Mouse (Mus musculus): ENCODE data around the gene Casp1. TPM values are rescaled to one million over a fixed set of nuclear protein-coding genes. Genes with fewer than 3 reads are reported as not detected.

The Casp1 gene
- polyA plus RNA-seq, 2 experiments = 2.1 to 3.9 TPM

GRCm38 (mm10) chr9:5310112-5310511, 11.8 kb downstream of the Casp1 start:
- Histone ChIP-seq H3K9me3 (ENCODE audit: control insufficient read depth, low read length) (no peaks in the 10 kb centered on the region), H3K27me3 (ENCODE audit: control insufficient read depth, insufficient read depth, low read length) (no peaks in the 10 kb centered on the region), H3K9ac (replicated peaks) (no peak overlapping the region), H3K27ac (no peak overlapping the region), H3K4me2 (ENCODE audit: low read depth) (no peak overlapping the region), H3K4me1 (replicated peaks; ENCODE audit: control insufficient read depth in 2 of 2, insufficient read depth in 2 of 2, low read length in 1 of 2) (no peaks in the 10 kb centered on the region), H3K4me3 (ENCODE audit: insufficient read depth in 1 of 2, low read depth in 2 of 2, low read length in 2 of 2) (no peak overlapping the region), H3K36me3 (replicated peaks; ENCODE audit: control insufficient read depth, insufficient read depth, low read depth) (no peaks in the 10 kb centered on the region)
- TF ChIP-seq CTCF (IDR thresholded peaks at IDR 0.05; ENCODE audit: low read depth) (no peak), EP300 (IDR thresholded peaks at IDR 0.05; ENCODE audit: low read depth) (no peak)
- ATAC-seq (ENCODE audit: insufficient read depth) (no peak), DNase-seq (ENCODE audit: low read depth in 3 of 3, low spot score in 3 of 3) (no peak)

- H3K4me3 ChIP-seq (ENCODE audit: insufficient read depth in 1 of 2, low read depth in 2 of 2, low read length in 2 of 2) = no peak overlapping the region
- TF ChIP-seq EP300 (IDR thresholded peaks at IDR 0.05; ENCODE audit: low read depth) = no peak
- no peak for TF ChIP-seq CTCF (IDR thresholded peaks at IDR 0.05; ENCODE audit: low read depth)
- no peak overlapping the region for H3K9ac ChIP-seq (replicated peaks)
- no peaks in the 10 kb centered on the region for H3K36me3 ChIP-seq (replicated peaks; ENCODE audit: control insufficient read depth, insufficient read depth, low read depth)
- no peak overlapping the region for H3K4me2 ChIP-seq (ENCODE audit: low read depth)
- H3K27me3 ChIP-seq (ENCODE audit: control insufficient read depth, insufficient read depth, low read length) = no peaks in the 10 kb centered on the region
- no peaks in the 10 kb centered on the region for H3K9me3 ChIP-seq (ENCODE audit: control insufficient read depth, low read length)
- ATAC-seq (ENCODE audit: insufficient read depth) (no peak), DNase-seq (ENCODE audit: low read depth in 3 of 3, low spot score in 3 of 3) (no peak)
- no peaks in the 10 kb centered on the region for H3K4me1 ChIP-seq (replicated peaks; ENCODE audit: control insufficient read depth in 2 of 2, insufficient read depth in 2 of 2, low read length in 1 of 2)
- no peak overlapping the region for H3K27ac ChIP-seq
- 51% methylated on average over 4 of the region's 4 CpGs for WGBS (ENCODE audit: insufficient replicate concordance)
Measured at GRCm38 (mm10) chr9:5311435-5311834, 13.1 kb downstream of the Casp1 start.

DNA sequence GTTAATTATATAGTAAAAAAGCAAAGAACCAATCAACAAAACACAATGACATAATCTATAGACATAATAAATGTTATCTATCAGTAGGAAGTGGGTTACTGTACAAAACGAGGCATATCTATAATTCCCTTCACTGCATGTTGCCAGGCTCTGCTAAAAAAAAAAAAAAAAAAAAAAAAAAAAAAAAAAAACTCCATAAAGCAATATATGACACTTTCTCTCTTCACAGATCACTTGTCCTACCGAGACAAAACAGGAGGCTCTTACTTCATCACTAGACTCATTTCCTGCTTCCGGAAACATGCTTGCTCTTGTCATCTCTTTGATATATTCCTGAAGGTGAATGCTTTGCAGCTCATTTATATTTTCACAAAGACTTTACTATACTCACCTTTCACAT, 29.9 kb downstream of the Casp1 start:
- no peak for DNase-seq (ENCODE audit: low read depth in 3 of 3, low spot score in 3 of 3)
- Histone ChIP-seq H3K4me2 (ENCODE audit: low read depth) (no peak overlapping the region), H3K9ac (replicated peaks) (no peak overlapping the region), H3K36me3 (replicated peaks; ENCODE audit: control insufficient read depth, insufficient read depth, low read depth) (no peaks in the 10 kb centered on the region), H3K27me3 (ENCODE audit: control insufficient read depth, insufficient read depth, low read length) (no peaks in the 10 kb centered on the region), H3K4me3 (ENCODE audit: insufficient read depth in 1 of 2, low read depth in 2 of 2, low read length in 2 of 2) (no peak overlapping the region), H3K4me1 (replicated peaks; ENCODE audit: control insufficient read depth in 2 of 2, insufficient read depth in 2 of 2, low read length in 1 of 2) (no peaks in the 10 kb centered on the region), H3K9me3 (ENCODE audit: control insufficient read depth, low read length) (no peaks in the 10 kb centered on the region), H3K27ac (no peak overlapping the region)
- WGBS (ENCODE audit: insufficient replicate concordance) = 34% methylated on average over 3 of the region's 3 CpGs
- ATAC-seq (ENCODE audit: insufficient read depth) = no peak
- TF ChIP-seq EP300 (IDR thresholded peaks at IDR 0.05; ENCODE audit: low read depth) = no peak
- no peak for TF ChIP-seq CTCF (IDR thresholded peaks at IDR 0.05; ENCODE audit: low read depth)

DNA sequence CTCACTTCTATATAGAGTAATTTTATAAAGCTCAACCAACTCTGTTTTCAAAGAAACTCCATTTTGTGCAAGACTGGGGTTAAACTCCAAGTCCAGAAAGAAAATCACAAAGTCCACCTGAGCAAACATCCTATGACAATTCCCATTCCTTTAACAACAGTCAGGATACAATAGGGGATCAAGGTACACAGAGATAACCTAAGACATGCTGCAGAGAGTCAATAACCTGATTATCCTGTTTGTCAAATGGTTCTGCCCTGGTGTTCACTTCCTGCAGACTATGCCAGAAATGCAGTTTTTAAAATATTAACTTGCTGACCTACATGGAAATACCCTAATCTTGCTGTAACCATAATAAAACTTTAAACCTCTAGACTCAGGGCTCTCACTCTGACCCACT, 34.1 kb downstream of the Casp1 start:
- H3K9ac ChIP-seq (replicated peaks) = no peak overlapping the region
- H3K4me3 ChIP-seq (ENCODE audit: insufficient read depth in 1 of 2, low read depth in 2 of 2, low read length in 2 of 2) = no peak overlapping the region
- no peaks in the 10 kb centered on the region for H3K4me1 ChIP-seq (replicated peaks; ENCODE audit: control insufficient read depth in 2 of 2, insufficient read depth in 2 of 2, low read length in 1 of 2)
- H3K27me3 ChIP-seq (ENCODE audit: control insufficient read depth, insufficient read depth, low read length) = no peaks in the 10 kb centered on the region
- TF ChIP-seq EP300 (IDR thresholded peaks at IDR 0.05; ENCODE audit: low read depth) (no peak), CTCF (IDR thresholded peaks at IDR 0.05; ENCODE audit: low read depth) (no peak)
- H3K27ac ChIP-seq = no peak overlapping the region
- DNase-seq (ENCODE audit: low read depth in 3 of 3, low spot score in 3 of 3) = no peak
- H3K9me3 ChIP-seq (ENCODE audit: control insufficient read depth, low read length) = no peaks in the 10 kb centered on the region
- no peak overlapping the region for H3K4me2 ChIP-seq (ENCODE audit: low read depth)
- H3K36me3 ChIP-seq (replicated peaks; ENCODE audit: control insufficient read depth, insufficient read depth, low read depth) = no peaks in the 10 kb centered on the region
- ATAC-seq (ENCODE audit: insufficient read depth) = no peak

DNA sequence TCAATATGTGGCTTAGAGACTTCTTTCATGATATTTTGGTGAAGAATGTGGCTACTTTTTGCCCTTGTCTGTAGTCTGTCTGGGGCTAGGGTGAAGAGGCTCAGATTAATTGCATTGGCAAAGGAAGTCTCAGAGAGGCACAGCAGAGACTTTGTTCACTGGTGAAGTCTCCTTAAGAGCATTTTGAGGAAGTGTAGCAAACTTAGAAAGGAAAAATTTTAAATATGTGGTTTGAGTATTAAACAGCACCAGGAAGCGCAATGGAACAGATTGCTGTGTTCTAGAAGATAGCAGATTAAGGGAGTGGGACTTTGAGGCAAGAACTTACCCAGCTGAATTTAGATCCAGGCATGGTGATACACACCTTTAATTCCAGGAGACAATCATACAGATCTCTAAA, 35.1 kb downstream of the Casp1 start:
- Histone ChIP-seq H3K4me2 (ENCODE audit: low read depth) (no peak overlapping the region), H3K27ac (no peak overlapping the region), H3K9me3 (ENCODE audit: control insufficient read depth, low read length) (no peaks in the 10 kb centered on the region), H3K27me3 (ENCODE audit: control insufficient read depth, insufficient read depth, low read length) (no peaks in the 10 kb centered on the region), H3K4me3 (ENCODE audit: insufficient read depth in 1 of 2, low read depth in 2 of 2, low read length in 2 of 2) (no peak overlapping the region), H3K9ac (replicated peaks) (no peak overlapping the region), H3K4me1 (replicated peaks; ENCODE audit: control insufficient read depth in 2 of 2, insufficient read depth in 2 of 2, low read length in 1 of 2) (no peaks in the 10 kb centered on the region), H3K36me3 (replicated peaks; ENCODE audit: control insufficient read depth, insufficient read depth, low read depth) (no peaks in the 10 kb centered on the region)
- 59% methylated on average over 1 of the region's 1 CpGs for WGBS (ENCODE audit: insufficient replicate concordance)
- ATAC-seq (ENCODE audit: insufficient read depth) (no peak), DNase-seq (ENCODE audit: low read depth in 3 of 3, low spot score in 3 of 3) (no peak)
- TF ChIP-seq EP300 (IDR thresholded peaks at IDR 0.05; ENCODE audit: low read depth) (no peak), CTCF (IDR thresholded peaks at IDR 0.05; ENCODE audit: low read depth) (no peak)

DNA sequence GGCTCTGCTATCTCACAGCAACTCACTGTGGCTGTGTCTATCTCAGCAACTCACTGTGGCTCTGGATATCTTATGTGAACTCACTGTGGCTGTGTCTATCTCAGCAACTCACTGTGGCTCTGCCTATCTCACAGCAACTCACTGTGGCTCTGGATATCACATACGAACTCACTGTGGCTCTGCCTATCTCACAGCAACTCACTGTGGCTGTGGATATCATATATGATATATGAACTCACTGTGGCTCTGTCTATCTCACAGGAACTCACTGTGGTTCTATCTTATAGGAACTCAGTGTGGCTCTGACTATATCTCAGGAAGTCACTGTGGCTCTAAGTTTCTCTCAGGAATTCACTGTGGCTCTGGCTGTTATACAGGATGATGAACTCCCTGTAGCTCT, 44.8 kb downstream of the Casp1 start:
- Histone ChIP-seq H3K4me1 (replicated peaks; ENCODE audit: control insufficient read depth in 2 of 2, insufficient read depth in 2 of 2, low read length in 1 of 2) (no peaks in the 10 kb centered on the region), H3K9ac (replicated peaks) (no peak overlapping the region), H3K9me3 (ENCODE audit: control insufficient read depth, low read length) (no peaks in the 10 kb centered on the region), H3K36me3 (replicated peaks; ENCODE audit: control insufficient read depth, insufficient read depth, low read depth) (no peaks in the 10 kb centered on the region), H3K27ac (no peak overlapping the region), H3K4me2 (ENCODE audit: low read depth) (no peak overlapping the region), H3K27me3 (ENCODE audit: control insufficient read depth, insufficient read depth, low read length) (no peaks in the 10 kb centered on the region), H3K4me3 (ENCODE audit: insufficient read depth in 1 of 2, low read depth in 2 of 2, low read length in 2 of 2) (no peak overlapping the region)
- DNase-seq (ENCODE audit: low read depth in 3 of 3, low spot score in 3 of 3) (no peak), ATAC-seq (ENCODE audit: insufficient read depth) (no peak)
- TF ChIP-seq CTCF (IDR thresholded peaks at IDR 0.05; ENCODE audit: low read depth) = no peak
- no peak for TF ChIP-seq EP300 (IDR thresholded peaks at IDR 0.05; ENCODE audit: low read depth)
- WGBS (ENCODE audit: insufficient replicate concordance) = 31% methylated on average over 1 of the region's 1 CpGs

Data from liver, embryonic 14.5 days (tissue).